Mouse (Mus musculus) liver, adult 2 months (tissue): ENCODE data around the gene Fgfr1op2. TPM values are rescaled to one million over a fixed set of nuclear protein-coding genes. Genes with fewer than 3 reads are reported as not detected.
"Not testable (repeated sequence)": the region's sequence is repeated elsewhere in the genome, so short reads cannot be mapped to it uniquely, and the experiment has no call there.

Experiments used
- DNase-seq: peaks from one replicate; pipeline ENCODE4 v3.0.0-alpha.2; 2011; ENCODE audit warnings: low read depth, low spot score; ENCODE audit errors: extremely low read depth
- H3K27ac ChIP-seq: fragments of 200-500 bp; replicated peaks from 2 replicates; pipeline ENCODE4 v1.5.1; 2012; ENCODE audit warnings: low read depth, mild to moderate bottlenecking, control low read depth, inconsistent platforms, low read length; ENCODE audit not compliant: insufficient read depth
- H3K27me3 ChIP-seq: fragments of 200-500 bp; 2 replicates; pipeline ENCODE4 v1.6.1; 2012; ENCODE audit warnings: mild to moderate bottlenecking, moderate library complexity, low read length, inconsistent platforms; ENCODE audit not compliant: control insufficient read depth, insufficient read depth
- H3K36me3 ChIP-seq: fragments of 200-500 bp; 2 replicates; pipeline ENCODE4 v1.6.1; 2012; ENCODE audit warnings: low read length, inconsistent platforms; ENCODE audit not compliant: control insufficient read depth, insufficient read depth
- H3K4me1 ChIP-seq: fragments of 200-500 bp; 2 replicates; pipeline ENCODE4 v1.6.1; 2011; ENCODE audit warnings: low read length; ENCODE audit not compliant: control insufficient read depth, insufficient read depth
- H3K4me3 ChIP-seq: fragments of 200-500 bp; 2 replicates; pipeline ENCODE4 v1.5.1; 2011; ENCODE audit warnings: low read depth, mild to moderate bottlenecking, control low read depth, low read length, moderate library complexity; ENCODE audit not compliant: insufficient read depth
- H3K79me2 ChIP-seq: fragments of 200-500 bp; 2 replicates; pipeline ENCODE4 v1.6.1; 2012; ENCODE audit warnings: inconsistent platforms, mild to moderate bottlenecking, low read length, moderate library complexity; ENCODE audit not compliant: control insufficient read depth, insufficient read depth
- H3K9ac ChIP-seq: fragments of 200-500 bp; 2 replicates; pipeline ENCODE4 v1.6.1; 2012; ENCODE audit warnings: low read depth, mild to moderate bottlenecking, control low read depth, inconsistent platforms, low read length
- CTCF ChIP-seq: fragments of 200-500 bp; IDR thresholded peaks from 2 replicates; pipeline ENCODE4 v1.5.1; 2011; ENCODE audit warnings: low read depth, low read length, control low read depth
- POLR2A ChIP-seq: fragments of 200-500 bp; IDR thresholded peaks from 2 replicates; pipeline ENCODE4 v1.6.1; 2011; ENCODE audit warnings: low read length, control low read depth; ENCODE audit not compliant: insufficient read depth; ENCODE audit errors: extremely low read depth
- WGBS: fragments of 180-500 bp; shearing (Covaris S2); methylation state at CpG from one replicate; pipeline ENCODE4 v1.1.7; 2018; 5-methylcytosine and 5-hydroxymethylcytosine counted together
- polyA plus RNA-seq: library from polyadenylated mRNA; depleted of rRNA; stranded (reverse); fragments of >200 nt; gene quantifications from 2 replicates; pipeline ENCODE4 v1.2.3, GENCODE M21; 2012
- total RNA-seq: library from RNA; depleted of rRNA; stranded (reverse); fragments of >200 nt; gene quantifications from 2 replicates; pipeline ENCODE4 v1.2.3, GENCODE M21; 2014

Gene Fgfr1op2
- total and polyA plus RNA-seq, 2 experiments: 33.5 to 38.3 TPM

DNA sequence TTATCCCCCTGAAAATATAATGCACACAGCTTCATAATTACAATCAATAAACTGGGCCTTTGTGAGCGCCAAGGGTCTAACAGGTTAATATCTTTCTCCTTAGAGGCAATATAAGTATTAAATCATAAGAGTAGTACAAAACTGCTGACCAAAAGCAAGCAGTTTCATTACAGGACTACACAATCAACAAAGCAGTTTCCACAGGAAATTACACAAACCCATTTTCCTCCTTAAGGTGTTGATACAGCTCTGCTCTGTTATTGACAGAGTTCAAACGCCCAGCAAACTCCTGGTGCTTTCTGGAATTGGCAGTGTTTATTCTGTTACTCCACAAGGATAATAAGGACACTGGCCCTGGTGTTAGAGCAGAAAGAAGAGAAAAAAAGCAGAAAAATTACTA is 26.6 kb upstream of the Fgfr1op2 start:
- DNase-seq: no peak

DNA sequence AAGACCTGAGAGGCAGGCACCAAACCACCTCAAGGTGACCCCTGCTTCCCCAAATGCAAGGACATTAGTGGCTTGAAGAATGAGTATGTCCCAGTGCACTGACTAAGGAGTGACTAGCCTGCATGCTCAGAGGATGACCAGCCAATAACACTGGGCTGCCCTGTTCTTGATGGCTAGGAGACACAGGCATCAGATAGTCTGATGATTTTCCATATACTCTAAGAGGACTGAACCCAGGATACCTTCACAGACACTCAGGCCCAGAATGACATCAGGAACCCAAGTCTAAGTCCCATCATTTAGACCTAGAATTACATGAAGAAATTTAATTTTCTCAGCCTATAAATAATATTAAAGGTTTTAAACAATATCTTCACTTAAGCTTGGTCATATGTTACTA is 25.7 kb upstream of the Fgfr1op2 start:
- no peaks in the 10 kb centered on the region for H3K79me2 ChIP-seq
- no peak for DNase-seq
- TF ChIP-seq CTCF (no peak), POLR2A (no peak)
- no peaks in the 10 kb centered on the region for H3K27me3 ChIP-seq
- no peak overlapping the region for H3K9ac ChIP-seq
- H3K4me3 ChIP-seq: no peak overlapping the region
- no peaks in the 10 kb centered on the region for H3K4me1 ChIP-seq
- no peak overlapping the region for H3K27ac ChIP-seq
- H3K36me3 ChIP-seq: peaks cover 63% of the 10 kb centered on the region

More for the DNA sequence above, 26.6 kb upstream of the Fgfr1op2 start:
- Histone ChIP-seq H3K4me1 (no peaks in the 10 kb centered on the region), H3K27me3 (no peaks in the 10 kb centered on the region), H3K4me3 (no peak overlapping the region), H3K36me3 (peaks cover 56% of the 10 kb centered on the region), H3K79me2 (no peaks in the 10 kb centered on the region), H3K27ac (no peak overlapping the region), H3K9ac (no peak overlapping the region)
- 71% methylated on average over 2 of the region's 2 CpGs for WGBS
- TF ChIP-seq POLR2A (no peak), CTCF (no peak)

DNA sequence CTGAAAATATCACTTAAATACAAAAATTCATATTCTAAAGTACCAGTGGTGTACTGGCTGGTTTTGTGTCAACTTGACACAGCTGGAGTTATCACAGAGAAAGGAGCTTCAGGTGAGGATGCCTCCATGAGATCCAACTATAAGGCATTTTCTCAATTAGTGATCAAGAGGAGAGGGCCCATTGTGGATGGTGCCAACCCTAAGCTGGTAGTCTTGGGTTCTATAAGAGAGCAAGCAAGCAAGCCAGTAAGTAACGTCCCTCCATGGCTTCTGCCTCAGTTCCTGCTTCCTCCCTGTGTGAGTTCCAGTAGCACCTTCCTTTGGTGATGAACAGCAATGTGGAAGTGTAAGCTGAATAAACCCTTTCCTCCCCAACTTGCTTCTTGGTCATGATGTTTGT is 14.5 kb upstream of the Fgfr1op2 start:
- 100% methylated on average over 1 of the region's 1 CpGs for WGBS
- H3K27me3 ChIP-seq, H3K9ac ChIP-seq, H3K79me2 ChIP-seq, H3K4me1 ChIP-seq, H3K4me3 ChIP-seq, DNase-seq, H3K27ac ChIP-seq: not testable (repeated sequence)
- peaks cover 47% of the 10 kb centered on the region for H3K36me3 ChIP-seq

DNA sequence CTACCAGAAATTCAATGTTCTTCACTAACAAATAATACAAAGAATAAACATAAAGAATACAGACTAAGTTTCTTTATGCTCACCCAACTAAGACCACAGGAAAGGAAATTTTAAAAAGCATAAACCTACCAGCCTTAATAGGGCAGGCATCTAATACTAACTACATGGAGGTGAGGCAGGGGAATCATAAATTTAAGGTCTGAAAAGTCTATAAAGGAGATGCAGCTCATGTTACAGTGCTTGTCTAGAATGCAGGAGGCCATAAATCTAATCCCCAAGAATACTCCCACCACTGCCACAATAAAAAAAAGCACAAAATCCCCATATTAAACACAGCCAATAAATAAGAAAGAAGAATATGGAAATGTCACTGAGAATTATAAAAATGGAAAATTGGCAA is 4.9 kb upstream of the Fgfr1op2 start:
- Histone ChIP-seq H3K27me3 (no peaks in the 10 kb centered on the region), H3K27ac (no peak overlapping the region), H3K79me2 (no peaks in the 10 kb centered on the region; the same call in 1 of the 2 replicates), H3K4me1 (peaks cover 4% of the 10 kb centered on the region; the same call in 1 of the 2 replicates), H3K9ac (no peak overlapping the region), H3K4me3 (no peak overlapping the region), H3K36me3 (peaks cover 19% of the 10 kb centered on the region)
- no peak for TF ChIP-seq CTCF
- no peak for TF ChIP-seq POLR2A
- no peak for DNase-seq

DNA sequence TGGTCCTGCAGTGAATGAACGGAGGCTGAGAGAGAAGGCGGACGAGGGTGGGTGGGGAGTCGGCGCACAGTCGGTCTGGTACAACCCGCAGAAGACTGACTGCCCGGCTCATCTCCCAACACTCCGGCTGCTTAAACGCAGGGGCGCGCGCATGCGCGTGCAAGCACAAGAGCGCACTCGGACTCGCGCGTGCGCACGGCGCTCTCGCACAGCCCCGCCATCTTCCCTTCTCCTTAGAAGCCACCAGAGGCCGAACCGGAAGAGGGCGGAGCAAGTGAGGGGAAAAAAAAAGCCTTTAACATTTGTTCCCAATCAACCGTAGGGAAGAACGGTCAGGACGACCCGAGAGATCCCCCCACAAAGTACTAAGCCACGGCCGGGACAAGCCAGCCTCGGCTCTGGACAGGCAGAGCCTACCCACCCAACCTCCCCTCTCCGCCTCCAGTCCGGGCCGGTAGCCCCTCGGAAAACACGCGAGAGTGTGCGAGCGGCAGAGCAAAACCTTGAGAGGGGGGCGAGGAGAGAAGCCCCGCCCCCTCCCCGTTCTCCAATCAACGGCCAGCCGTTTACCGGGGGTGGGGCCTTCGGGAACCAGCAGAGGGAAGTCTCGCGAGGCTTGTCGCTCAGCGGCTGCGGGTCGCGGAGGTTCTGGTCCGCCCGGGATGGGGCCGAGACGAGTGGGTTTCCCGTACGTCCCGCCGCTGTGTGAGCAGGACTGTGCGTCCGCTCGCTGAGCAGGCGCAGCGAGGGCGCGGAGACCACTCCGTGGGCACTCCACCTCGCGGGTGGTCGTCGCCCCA is 507 bp downstream of the Fgfr1op2 start, which contains the start of gene Ints13:
TSS of gene Ints13 (minus strand) at position 526 of the 800 bp plus-strand sequence.
- Histone ChIP-seq H3K79me2 (peaks cover 3% of the 10 kb centered on the region; the same call in 1 of the 2 replicates), H3K27ac (peak within 1 kb of the TSS; percentile 95), H3K4me3 (peak within 1 kb of the TSS; percentile 84), H3K9ac (peak within 1 kb of the TSS; percentile 93), H3K36me3 (peaks cover 8% of the 10 kb centered on the region; the same call in 1 of the 2 replicates), H3K4me1 (peaks cover 12% of the 10 kb centered on the region; the same call in 1 of the 2 replicates), H3K27me3 (no peaks in the 10 kb centered on the region)
- TF ChIP-seq POLR2A: peak; percentile 88
- TF ChIP-seq CTCF: no peak
- DNase-seq: peak; percentile 93
- WGBS: under 1% methylated on average over 76 of the region's 77 CpGs

DNA sequence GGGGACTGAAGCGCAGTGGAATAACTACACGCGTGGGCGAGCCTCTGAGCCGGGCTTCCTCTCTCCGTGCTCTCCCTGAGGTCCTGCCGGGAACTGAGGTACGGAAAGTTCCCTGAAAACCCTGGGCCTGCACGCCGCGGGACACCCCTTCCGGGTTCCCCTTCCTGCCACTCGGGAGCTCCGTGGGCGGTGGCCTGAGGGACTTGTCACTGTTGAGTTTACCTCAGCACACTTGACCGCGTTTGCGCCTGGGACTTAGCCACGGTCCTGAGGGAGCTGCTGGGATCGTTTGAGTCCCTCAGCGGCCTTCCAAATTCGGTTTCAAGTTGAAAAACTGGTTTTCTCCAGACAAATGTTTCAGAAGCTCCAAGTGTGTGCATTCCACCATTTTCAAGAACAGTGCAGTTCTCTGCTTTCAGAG is 1.1 kb downstream of the Fgfr1op2 start:
- Histone ChIP-seq H3K79me2 (peaks cover 6% of the 10 kb centered on the region; the same call in 1 of the 2 replicates), H3K27ac (peak overlapping the region; percentile 92), H3K4me1 (peaks cover 12% of the 10 kb centered on the region; the same call in 1 of the 2 replicates), H3K27me3 (no peaks in the 10 kb centered on the region), H3K9ac (peak overlapping the region; percentile 93), H3K36me3 (peaks cover 6% of the 10 kb centered on the region; the same call in 1 of the 2 replicates), H3K4me3 (peak overlapping the region; percentile 84)
- peak; percentile 65 for DNase-seq
- 0% methylated on average over 22 of the region's 22 CpGs for WGBS
- no peak for TF ChIP-seq POLR2A
- no peak for TF ChIP-seq CTCF
